Mouse (Mus musculus) cerebellum, postnatal 4 days (tissue): ENCODE measurements at regions not wholly inside any gene's neighbourhood (a gene's known extent, or its start where the extent isn't known, plus 50 kb on each side); places are given as distances from the start of the nearest gene placed in this dataset.
A peak's percentile ranks its signal among the peaks of the same experiment; 100 is the strongest.

Experiments
- DNase-seq, 2 experiments: peaks; one replicate each; pipeline ENCODE4 v3.0.0; 2022; ENCODE audit warnings: low spot score in 2 of 2, mixed read lengths in 1 of 2

GRCm38 (mm10) chr5:41563441-41563840 is 144.5 kb downstream of the Rab28 start:
- DNase-seq, result no peak

GRCm38 (mm10) chr5:41562299-41562698 is 145.7 kb downstream of the Rab28 start:
- DNase-seq, result no peak

GRCm38 (mm10) chr5:41556700-41557309 is 151.2 kb downstream of the Rab28 start:
- no peak for DNase-seq

- DNase-seq, result no peak
Measured at GRCm38 (mm10) chr5:41554312-41554711, 153.6 kb downstream of the Rab28 start.

GRCm38 (mm10) chr5:41550063-41550462 is 157.9 kb downstream of the Rab28 start:
- no peak for DNase-seq

DNA sequence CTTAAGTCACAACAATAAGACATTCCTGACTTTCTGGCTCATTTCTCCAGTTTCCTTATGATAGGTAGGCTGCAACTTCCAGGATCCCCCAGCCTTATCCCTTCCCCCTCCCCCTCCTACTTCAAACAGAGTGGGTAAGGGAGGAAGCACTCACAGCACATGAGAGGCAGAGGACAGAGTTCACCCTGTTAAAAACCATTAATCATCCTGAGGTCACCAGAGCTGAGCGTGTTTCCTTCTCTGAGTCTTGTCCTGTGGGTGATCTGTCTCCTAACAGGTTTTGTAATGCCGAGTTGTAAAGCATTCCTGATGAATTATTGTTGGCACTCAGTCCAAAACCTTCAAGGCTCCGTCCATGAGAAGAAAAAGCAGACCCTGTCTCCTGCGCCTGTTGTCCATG is 161.0 kb downstream of the Rab28 start:
- DNase-seq, result no peak

- DNase-seq, result no peak
Measured at GRCm38 (mm10) chr5:41540789-41541188, 167.2 kb downstream of the Rab28 start.

DNA sequence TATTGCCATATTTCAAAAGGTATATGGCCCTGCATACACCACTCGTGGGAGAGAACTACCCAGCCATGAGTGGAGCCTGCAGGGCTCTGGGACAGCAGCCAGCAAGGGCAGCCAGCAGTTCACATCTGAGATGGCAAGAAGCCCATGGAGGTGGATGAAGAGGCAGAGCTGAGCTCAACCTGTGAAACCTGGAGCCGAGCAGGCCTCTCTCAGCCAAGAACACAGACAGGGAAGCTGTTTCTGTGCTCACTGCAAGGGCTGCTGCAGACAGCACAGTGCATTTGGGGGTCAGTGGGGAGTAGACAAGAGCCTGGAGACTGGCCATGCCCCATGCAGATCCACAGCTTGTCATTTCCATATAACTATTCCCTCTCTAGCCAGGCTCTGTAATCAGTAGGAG is 173.4 kb downstream of the Rab28 start:
- DNase-seq, result peak in 1 of 2 experiments; percentile 46
